Mouse (Mus musculus) embryonic stem cell, embryonic (primary cell): ENCODE data around the gene Tmem191c.

Source experiments
- CTCF ChIA-PET, 4 experiments: fragments of 300-600 bp in 2 of 4; fragments of 350-600 bp in 2 of 4; sonication (Branson Sonifier 250); formaldehyde crosslinking; loops; one replicate each; lab custom pipeline; 2022; ENCODE audit warnings: inconsistent platforms in 2 of 4; lab: Charles Lee
- POLR2A ChIA-PET, 4 experiments: fragments of 300-600 bp in 2 of 4; fragments of 350-600 bp in 2 of 4; sonication (Branson Sonifier 250); formaldehyde crosslinking; loops; one replicate each; lab custom pipeline; 2022; ENCODE audit warnings: antibody characterized with exemption in 4 of 4, inconsistent platforms in 1 of 4; lab: Charles Lee

Gene Tmem191c

GRCm38 (mm10) chr16:17277342-17278211 is 1.7 kb downstream of the Tmem191c start:
- ChIA-PET POLR2A (interaction anchor here (0.6 to 35.2 kb wide), 74 partner anchors 7 to 340 kb away, joined by 3 to 895 read pairs (median 5); partner anchors contain the start of genes Hic2 (in 3 of the 4), Rimbp3 (in 3 of the 4), 2610318N02Rik (in 2 of the 4) and Ppil2 (in 2 of the 4)), CTCF (interaction anchor here (0.5 to 10.5 kb wide), 29 partner anchors 12 to 337 kb away, joined by 3 to 285 read pairs (median 5); partner anchors contain the start of genes Rimbp3 (in 4 of the 4), Ccdc116 (in 2 of the 4), Sdf2l1 (in 2 of the 4) and Ube2l3 (in 1 of the 4))

GRCm38 (mm10) chr16:17280471-17280870 is 4.6 kb downstream of the Tmem191c start:
- CTCF ChIA-PET, result no interaction called here
- POLR2A ChIA-PET, result interaction anchor here in 3 of 4 experiments (0.7 to 4.7 kb wide), 4 partner anchors 9 to 71 kb away, joined by 3 to 56 read pairs (median 3); partner anchors contain the start of gene Rimbp3 (in 1 of the 3)

GRCm38 (mm10) chr16:17283151-17283550 is 7.3 kb downstream of the Tmem191c start:
- CTCF ChIA-PET, result interaction anchor here in 2 of 4 experiments (1.1 to 2.3 kb wide), 2 partner anchors 9 to 207 kb away, joined by 3 to 5 read pairs; no protein-coding TSS in a partner anchor
- POLR2A ChIA-PET, result interaction anchor here in 1 of 4 experiments (1.8 kb wide), 1 partner anchor 12 kb away, joined by 4 read pairs; no protein-coding TSS in a partner anchor

- ChIA-PET POLR2A (interaction anchor here in 3 of 4 experiments (0.5 to 2.2 kb wide), 4 partner anchors 10 to 155 kb away, joined by 3 to 6 read pairs (median 4); partner anchors contain the start of gene Sdf2l1 (in 1 of the 3)), CTCF (no interaction called here)
Measured at GRCm38 (mm10) chr16:17287103-17287502, 11.2 kb downstream of the Tmem191c start.

GRCm38 (mm10) chr16:17291016-17291415 is 15.1 kb downstream of the Tmem191c start:
- POLR2A ChIA-PET, result interaction anchor here in 1 of 4 experiments (1.1 to 1.5 kb wide), 3 partner anchors 10 to 17 kb away, joined by 3 to 4 read pairs (median 3); no protein-coding TSS in a partner anchor
- CTCF ChIA-PET, result interaction anchor here in 2 of 4 experiments (0.7 to 1.6 kb wide), 2 partner anchors 81 to 183 kb away, joined by 3 to 4 read pairs; no protein-coding TSS in a partner anchor

- CTCF ChIA-PET, result interaction anchor here (0.5 to 1.9 kb wide), 18 partner anchors 10 to 275 kb away, joined by 3 to 12 read pairs (median 3); partner anchors contain the start of gene Tmem191c (in 1 of the 4)
- POLR2A ChIA-PET, result interaction anchor here (0.6 to 1.3 kb wide), 6 partner anchors 11 to 218 kb away, joined by 3 to 6 read pairs (median 3); no protein-coding TSS in a partner anchor
Measured at GRCm38 (mm10) chr16:17292751-17293150, 16.9 kb downstream of the Tmem191c start.

- ChIA-PET POLR2A (interaction anchor here in 2 of 4 experiments (0.6 to 2.4 kb wide), 2 partner anchors 10 to 1095 kb away, joined by 8 to 10 read pairs; no protein-coding TSS in a partner anchor), CTCF (interaction anchor here in 1 of 4 experiments (0.7 kb wide), 1 partner anchor 26 kb away, joined by 4 read pairs; no protein-coding TSS in a partner anchor)
Measured at GRCm38 (mm10) chr16:17300818-17301217, 24.9 kb downstream of the Tmem191c start.

- POLR2A ChIA-PET, result interaction anchor here in 3 of 4 experiments (0.5 to 1.3 kb wide), 5 partner anchors 10 to 214 kb away, joined by 3 read pairs; no protein-coding TSS in a partner anchor
- CTCF ChIA-PET, result interaction anchor here in 2 of 4 experiments (0.6 to 1.2 kb wide), 2 partner anchors 21 to 176 kb away, joined by 3 read pairs; no protein-coding TSS in a partner anchor
Measured at GRCm38 (mm10) chr16:17303521-17304245, 27.8 kb downstream of the Tmem191c start.

- ChIA-PET CTCF (no interaction called here), POLR2A (no interaction called here)
Measured at GRCm38 (mm10) chr16:17307461-17307860, 31.6 kb downstream of the Tmem191c start.

- POLR2A ChIA-PET, result interaction anchor here in 2 of 4 experiments (1.0 to 1.3 kb wide), 4 partner anchors 13 to 99 kb away, joined by 3 to 5 read pairs (median 4); no protein-coding TSS in a partner anchor
- CTCF ChIA-PET, result no interaction called here
Measured at GRCm38 (mm10) chr16:17309036-17309435, 33.2 kb downstream of the Tmem191c start.

- ChIA-PET POLR2A (interaction anchor here in 2 of 4 experiments (0.7 to 2.3 kb wide), 3 partner anchors 12 to 25 kb away, joined by 3 to 10 read pairs (median 3); no protein-coding TSS in a partner anchor), CTCF (no interaction called here)
Measured at GRCm38 (mm10) chr16:17312531-17312930, 36.7 kb downstream of the Tmem191c start.

GRCm38 (mm10) chr16:17316554-17316953 is 40.7 kb downstream of the Tmem191c start:
- POLR2A ChIA-PET, result no interaction called here

GRCm38 (mm10) chr16:17321481-17321880 is 45.6 kb downstream of the Tmem191c start:
- ChIA-PET CTCF (interaction anchor here in 2 of 4 experiments (0.6 to 1.0 kb wide), 3 partner anchors 40 to 201 kb away, joined by 3 to 8 read pairs (median 6); no protein-coding TSS in a partner anchor), POLR2A (interaction anchor here in 1 of 4 experiments (0.6 kb wide), 1 partner anchor 483 kb away, joined by 3 read pairs; no protein-coding TSS in a partner anchor)

More at GRCm38 (mm10) chr16:17316554-17316953, 40.7 kb downstream of the Tmem191c start:
- CTCF ChIA-PET, result no interaction called here

- CTCF ChIA-PET, result interaction anchor here in 2 of 4 experiments (0.5 to 1.0 kb wide), 6 partner anchors 10 to 562 kb away, joined by 3 to 4 read pairs (median 3); no protein-coding TSS in a partner anchor
- POLR2A ChIA-PET, result interaction anchor here in 2 of 4 experiments (0.7 to 1.6 kb wide), 8 partner anchors 9 to 98 kb away, joined by 3 to 5 read pairs (median 3); no protein-coding TSS in a partner anchor
Measured at GRCm38 (mm10) chr16:17324745-17325144, 48.9 kb downstream of the Tmem191c start.

GRCm38 (mm10) chr16:17326064-17326463 is 50.2 kb downstream of the Tmem191c start:
- ChIA-PET POLR2A (interaction anchor here in 1 of 4 experiments (1.0 kb wide), 1 partner anchor 150 kb away, joined by 3 read pairs; no protein-coding TSS in a partner anchor), CTCF (interaction anchor here in 2 of 4 experiments (0.5 to 0.6 kb wide), 2 partner anchors 106 to 1469 kb away, joined by 4 read pairs; no protein-coding TSS in a partner anchor)

GRCm38 (mm10) chr16:17329848-17330570 is 54.1 kb downstream of the Tmem191c start:
- POLR2A ChIA-PET, result interaction anchor here in 1 of 4 experiments (1.9 kb wide), 1 partner anchor 10 kb away, joined by 4 read pairs; no protein-coding TSS in a partner anchor

More at GRCm38 (mm10) chr16:17329848-17330570, 54.1 kb downstream of the Tmem191c start:
- CTCF ChIA-PET, result interaction anchor here in 1 of 4 experiments (0.6 kb wide), 1 partner anchor 341 kb away, joined by 7 read pairs; no protein-coding TSS in a partner anchor
